Mouse (Mus musculus): ENCODE results near the gene Cdh4.

The Cdh4 gene

DNA sequence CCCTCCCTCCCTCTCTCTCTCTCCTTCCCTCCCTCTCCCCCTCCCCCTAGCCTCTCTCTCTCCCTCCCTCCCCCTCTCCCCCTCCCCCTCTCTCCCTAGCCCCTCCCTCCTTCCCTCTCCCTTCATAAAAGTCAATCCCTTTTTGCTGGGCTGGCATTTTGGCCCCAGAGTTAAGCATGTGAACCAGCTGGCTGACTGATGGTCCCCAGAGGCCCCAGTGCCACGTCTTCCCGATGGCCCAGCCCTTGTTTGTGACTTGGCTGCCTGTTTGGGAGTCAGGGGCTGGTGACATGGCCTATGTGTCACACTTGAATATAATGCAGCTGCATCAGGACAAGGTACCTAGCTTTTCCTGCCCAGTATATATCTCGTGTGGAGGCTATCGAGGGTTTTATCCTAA lies 96.3 kb downstream of the Cdh4 start:
- no peak for DNase-seq (ENCODE audit: low read depth)

DNA sequence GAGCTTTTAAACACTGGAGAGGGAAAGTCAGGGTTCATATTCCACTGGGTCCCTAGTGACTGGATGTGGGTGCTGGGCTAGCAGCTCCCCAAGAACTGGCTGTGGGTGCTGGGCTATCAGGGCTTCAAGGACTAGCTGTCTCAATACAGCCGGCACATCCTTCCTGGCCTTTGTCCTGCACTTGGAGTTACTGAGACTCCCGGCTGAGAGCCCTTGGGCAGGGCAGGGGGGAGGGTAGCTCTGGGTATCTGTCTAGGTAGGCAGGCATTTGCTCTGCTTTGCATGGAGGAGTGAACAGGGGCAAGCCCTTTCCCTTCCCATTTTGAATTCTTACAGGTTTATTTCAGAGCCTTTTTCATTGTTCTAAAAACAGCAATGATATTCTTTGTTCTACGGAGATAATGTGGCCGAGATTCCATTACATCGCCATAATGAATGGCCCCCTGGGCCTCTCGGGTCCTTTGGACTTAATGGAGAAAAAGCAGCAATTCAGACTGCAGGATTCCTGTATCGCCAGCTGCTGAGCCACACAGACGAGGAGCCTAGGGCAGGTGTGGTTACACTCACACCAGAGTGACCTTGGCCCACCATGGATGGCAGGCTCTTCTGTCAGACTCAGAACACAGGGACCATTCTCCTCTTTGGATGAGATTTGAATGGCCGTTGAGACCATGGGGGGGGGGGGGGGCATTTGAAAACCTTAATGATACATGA lies 97.5 kb downstream of the Cdh4 start:
- DNase-seq (ENCODE audit: low read depth), result no peak

DNA sequence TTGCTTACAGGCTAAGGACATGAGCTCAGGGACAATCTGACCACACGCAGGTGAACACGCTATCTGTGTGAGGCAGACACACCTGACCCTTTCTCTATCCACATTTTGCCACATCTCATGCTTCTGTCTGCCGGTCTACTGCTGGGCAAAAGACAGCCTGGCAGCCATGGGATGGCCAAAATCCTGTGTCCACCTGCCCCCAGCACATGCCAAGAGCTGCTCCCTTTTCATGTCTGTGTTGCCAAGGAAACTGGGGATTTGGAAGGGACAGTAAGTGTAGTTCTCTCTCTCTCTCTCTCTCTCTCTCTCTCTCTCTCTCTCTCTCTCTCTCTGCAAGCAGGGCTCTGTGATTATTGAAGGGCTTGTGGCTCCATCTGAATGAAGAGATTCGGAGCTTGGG lies 98.9 kb downstream of the Cdh4 start:
- no peak for DNase-seq (ENCODE audit: low read depth)

- DNase-seq (ENCODE audit: low read depth), result no peak
Measured at GRCm38 (mm10) chr2:179547627-179548026, 105.4 kb downstream of the Cdh4 start.

DNA sequence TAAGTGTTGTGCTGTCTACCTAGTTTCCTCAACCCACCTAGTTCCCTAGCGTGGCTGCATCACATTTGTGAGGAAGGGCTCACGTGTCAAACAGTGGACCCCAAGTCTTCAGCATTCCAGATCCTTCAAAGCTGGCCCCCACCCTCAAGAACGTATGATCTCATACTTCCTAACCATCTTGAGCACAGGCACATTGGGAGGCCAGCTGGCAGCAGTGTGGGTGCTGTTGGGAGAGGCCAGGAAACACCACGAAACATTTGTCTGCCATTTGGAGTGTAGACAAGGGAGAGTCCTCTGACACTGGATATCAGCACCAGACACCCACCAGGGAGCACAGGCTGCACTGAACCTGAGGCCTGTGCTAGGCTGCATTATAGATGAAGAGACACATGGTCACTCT lies 113.7 kb downstream of the Cdh4 start:
- no peak for DNase-seq (ENCODE audit: low read depth)

GRCm38 (mm10) chr2:179562350-179562749 lies 120.1 kb downstream of the Cdh4 start:
- DNase-seq (ENCODE audit: low read depth), result no peak

DNA sequence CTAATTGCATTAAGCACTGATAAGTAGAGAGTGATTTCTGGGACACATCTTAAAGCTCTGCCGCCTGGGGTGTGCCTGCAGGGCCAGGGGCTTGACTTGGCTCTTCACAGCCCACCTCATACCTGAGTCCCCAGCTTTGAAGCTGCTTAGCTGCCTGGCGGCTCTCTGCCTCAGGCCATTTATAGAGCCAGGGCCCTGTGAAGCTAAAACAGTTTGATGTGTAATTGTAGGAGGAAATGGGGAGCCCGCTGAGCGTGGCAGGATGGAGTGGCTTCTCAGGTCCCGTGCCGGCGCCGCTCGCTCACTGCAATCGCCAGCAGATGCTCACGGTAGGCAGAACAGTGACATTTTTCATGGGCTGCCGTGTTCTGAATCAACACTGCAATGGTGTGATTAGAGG lies 123.4 kb downstream of the Cdh4 start:
- DNase-seq (ENCODE audit: low read depth), result no peak

- DNase-seq (ENCODE audit: low read depth), result no peak
Measured at GRCm38 (mm10) chr2:179567886-179568285, 125.7 kb downstream of the Cdh4 start.

DNA sequence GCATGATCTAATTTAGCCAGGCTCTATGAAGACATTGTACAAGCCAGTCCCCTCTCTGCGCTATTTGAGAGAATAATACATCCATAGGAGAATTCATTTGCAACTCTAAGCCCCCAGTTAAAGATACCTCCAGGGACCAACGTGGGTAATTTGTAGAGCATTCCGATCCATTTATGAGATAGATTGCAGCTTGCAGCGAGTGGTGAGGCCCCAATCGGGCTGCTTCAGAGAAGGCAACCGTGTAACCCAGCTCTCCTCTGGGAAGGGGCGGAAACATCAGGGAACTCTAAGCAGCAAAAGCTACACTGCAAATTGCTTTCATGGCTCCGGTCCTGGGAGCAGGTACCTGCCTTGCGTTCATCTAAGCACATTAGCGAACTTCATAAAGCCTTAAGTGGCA lies 126.9 kb downstream of the Cdh4 start:
- DNase-seq (ENCODE audit: low read depth), result no peak

GRCm38 (mm10) chr2:179571175-179571769 lies 129.0 kb downstream of the Cdh4 start:
- DNase-seq (ENCODE audit: low read depth), result no peak

DNA sequence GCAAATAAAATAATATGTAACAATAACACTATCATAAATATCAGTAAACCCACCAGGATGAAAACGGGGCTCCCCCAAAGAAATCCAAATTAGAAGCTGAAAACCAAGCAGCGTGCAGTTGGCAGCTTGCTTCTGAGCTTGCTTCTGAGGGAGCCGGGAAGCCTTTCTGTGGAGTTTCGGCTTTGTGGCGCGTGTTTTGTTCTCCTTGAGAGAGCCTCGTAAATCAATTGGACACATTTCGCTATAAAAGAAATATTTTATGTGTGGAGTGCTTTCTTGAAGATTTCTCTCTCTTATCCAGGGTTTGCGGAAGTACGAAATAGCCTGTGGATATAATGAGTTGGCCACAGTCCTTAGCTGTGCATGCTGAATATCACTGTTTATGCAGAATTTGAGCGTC lies 131.1 kb downstream of the Cdh4 start:
- DNase-seq (ENCODE audit: low read depth), result no peak

DNA sequence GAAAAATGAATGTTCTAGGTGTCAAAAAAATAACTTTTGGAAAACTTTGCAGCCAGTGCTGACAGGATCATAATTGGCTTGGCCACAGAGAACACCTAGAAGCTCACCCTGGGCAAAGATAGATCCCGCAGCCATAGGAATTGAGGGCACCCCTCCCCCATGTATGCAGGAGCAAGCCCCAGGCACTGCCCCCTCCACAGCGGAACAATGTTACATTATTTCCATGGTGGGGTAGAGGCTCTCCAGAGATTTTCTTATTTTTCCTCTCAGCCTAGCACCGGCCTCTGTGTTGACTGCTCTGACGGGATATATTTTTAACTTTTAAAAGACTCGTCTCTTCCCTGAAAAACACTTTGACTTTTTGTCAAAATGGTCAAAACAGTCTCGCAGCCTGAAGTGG lies 131.6 kb downstream of the Cdh4 start:
- DNase-seq (ENCODE audit: low read depth), result no peak

DNA sequence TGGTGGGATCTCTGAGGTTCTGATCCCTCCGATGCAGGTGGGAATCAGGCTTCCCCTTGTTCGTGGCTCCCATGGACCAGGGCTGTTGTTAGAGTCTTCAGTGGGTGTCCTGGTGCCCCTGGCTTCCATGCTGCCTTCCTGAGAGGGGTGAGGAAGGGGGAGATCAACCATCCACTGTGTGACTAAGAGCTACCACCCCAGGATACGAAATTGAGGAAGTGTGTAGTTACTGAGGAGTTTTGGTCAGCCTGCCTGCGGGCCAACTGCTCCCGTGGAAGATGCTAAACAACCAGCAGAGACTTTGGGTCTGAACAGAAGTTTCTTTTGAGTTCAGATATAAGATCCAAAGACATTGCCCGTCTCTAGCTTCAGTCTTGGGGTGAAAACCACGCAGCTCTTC lies 133.4 kb downstream of the Cdh4 start:
- no peak for DNase-seq (ENCODE audit: low read depth)

DNA sequence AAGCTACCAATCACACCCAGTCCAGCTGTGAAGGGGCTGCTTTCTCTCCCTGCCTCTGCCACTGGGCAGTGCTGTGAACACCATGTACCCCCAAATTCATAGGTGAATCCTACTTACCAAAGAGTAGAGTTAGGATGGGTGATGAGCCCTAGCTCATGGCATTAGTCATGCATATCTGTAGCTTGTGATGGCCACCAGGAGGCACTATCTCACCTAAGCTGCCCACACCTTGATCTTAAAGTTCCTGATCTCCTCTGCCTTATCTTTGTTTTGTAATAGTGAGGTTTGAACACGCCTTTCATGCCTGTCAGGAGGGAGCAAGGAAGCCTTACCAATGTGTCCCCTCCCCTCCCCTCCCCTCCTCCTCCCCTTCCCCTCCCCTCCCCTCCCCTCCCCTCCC lies 134.0 kb downstream of the Cdh4 start:
- DNase-seq (ENCODE audit: low read depth), result no peak

DNA sequence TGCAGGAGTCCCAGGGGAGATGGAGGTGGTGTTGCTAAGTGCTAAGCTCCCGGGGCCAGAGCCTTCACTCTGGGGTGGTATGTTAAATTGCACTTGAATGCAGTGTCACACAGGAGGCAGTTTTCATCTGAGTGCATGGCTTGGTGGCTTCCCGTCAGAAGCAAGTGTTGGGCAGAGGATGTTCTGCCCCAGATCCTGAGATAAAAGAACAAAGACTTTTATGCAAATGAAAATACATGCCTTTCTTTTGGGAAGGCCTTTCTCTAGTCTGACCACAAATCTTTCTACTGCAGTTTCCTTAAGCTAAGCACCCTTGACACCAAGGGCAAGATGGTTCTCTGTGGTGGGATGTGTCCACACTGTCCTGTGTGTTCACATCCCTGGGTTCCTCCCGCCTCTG lies 136.1 kb downstream of the Cdh4 start:
- DNase-seq (ENCODE audit: low read depth), result no peak

DNA sequence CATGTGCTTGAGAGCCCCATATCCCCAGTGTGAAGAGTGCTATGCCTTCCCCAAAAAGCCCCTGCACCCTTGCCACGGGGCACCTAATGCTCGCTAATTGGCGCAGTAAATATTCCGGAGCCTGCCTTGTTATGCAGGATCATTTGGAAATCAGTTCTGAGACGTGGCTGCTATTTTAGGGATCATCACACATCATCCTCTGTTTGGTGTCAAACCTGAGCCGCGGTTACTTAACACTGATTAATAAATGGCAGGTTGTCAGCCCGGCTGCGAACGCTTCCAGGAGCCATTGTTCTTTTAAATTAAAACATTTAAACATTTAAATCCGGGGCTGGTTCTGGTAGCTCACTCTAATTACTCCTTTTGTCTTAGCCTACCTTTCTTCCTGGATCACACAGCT lies 136.6 kb downstream of the Cdh4 start:
- DNase-seq (ENCODE audit: low read depth), result no peak

- DNase-seq (ENCODE audit: low read depth), result no peak
Measured at GRCm38 (mm10) chr2:179580415-179580814, 138.2 kb downstream of the Cdh4 start.

DNA sequence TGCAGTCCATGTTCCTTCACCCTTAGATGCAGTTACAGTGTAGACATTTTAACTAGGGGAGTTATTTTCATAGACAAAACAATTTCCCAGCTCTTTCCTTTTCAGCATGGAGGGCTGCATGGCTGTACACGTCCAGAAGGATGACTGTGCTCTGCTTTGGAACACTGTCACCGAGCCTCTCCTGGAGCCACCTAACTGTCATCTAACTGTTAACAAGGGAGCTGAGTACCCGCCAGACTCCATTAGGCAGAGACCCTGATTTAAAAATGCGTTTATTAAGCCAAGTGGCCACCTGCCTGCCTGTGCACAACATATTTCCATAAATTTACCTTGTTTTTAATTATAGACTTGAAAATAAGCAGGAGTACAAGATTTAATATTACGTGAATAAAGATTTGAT lies 138.8 kb downstream of the Cdh4 start:
- no peak for DNase-seq (ENCODE audit: low read depth)

DNA sequence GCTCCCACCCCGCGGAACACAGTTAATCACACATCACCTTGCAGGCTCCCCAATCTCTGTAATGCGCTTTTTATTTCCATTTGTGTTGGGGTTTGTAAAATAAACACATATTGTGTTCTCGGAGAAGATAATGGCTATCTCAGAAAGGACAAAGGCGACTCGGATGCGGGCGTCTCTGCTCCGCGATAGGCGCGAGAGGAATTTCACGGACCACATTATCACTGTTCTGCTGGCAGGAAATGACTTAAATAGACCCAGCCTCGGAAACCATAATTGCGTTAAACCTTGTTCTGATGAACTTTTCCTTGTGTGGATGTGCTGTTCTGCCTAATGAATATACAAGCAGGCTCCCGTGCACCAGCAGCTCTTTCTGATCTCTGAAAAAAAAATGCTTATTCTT lies 140.7 kb downstream of the Cdh4 start:
- no peak for DNase-seq (ENCODE audit: low read depth)

GRCm38 (mm10) chr2:179584672-179585071 lies 142.4 kb downstream of the Cdh4 start:
- DNase-seq (ENCODE audit: low read depth), result no peak

DNA sequence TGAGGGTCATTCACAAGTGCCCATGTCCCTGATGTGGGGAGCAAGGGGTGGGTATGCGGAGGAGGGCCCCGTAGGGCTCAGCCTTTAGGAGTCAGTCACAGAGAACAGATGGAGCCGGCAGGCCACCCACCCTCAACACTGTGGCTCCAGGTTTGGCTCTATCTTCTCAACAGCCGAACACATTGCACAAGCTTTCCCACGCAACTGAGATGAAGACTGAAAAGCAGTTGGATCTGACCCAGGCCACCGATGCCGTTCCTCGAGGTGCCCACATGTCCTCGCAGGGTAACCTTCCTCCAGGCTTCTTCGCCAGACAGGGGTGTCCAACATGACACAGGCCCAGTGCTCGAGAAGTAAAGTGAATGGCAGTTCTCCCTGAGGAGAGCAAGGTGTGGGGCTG lies 144.2 kb downstream of the Cdh4 start:
- no peak for DNase-seq (ENCODE audit: low read depth)

- DNase-seq (ENCODE audit: low read depth), result no peak
Measured at GRCm38 (mm10) chr2:179587069-179587468, 144.8 kb downstream of the Cdh4 start.

DNA sequence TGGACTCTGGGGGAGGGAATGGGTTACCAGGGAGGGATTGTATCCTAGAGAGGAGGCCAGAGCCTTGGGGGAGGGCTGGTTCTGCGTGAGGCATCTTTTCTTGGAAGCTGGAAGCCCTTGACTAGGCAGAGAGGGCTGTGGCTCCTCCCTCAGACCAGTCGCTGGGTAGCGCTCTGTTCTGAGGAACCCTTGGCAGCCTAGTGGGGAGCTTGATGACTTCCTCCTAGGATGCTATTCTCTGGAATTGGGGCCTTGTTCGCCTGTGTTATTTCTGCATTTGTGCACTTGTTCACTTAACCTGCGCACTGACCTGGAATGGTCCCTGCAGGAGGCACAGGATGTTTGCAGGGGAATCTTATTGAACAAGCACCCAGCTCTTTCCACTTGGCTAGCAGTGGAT lies 149.4 kb downstream of the Cdh4 start:
- no peak for DNase-seq (ENCODE audit: low read depth)

GRCm38 (mm10) chr2:179595013-179595412 lies 152.8 kb downstream of the Cdh4 start:
- DNase-seq (ENCODE audit: low read depth), result no peak

All from c-Kit-positive CD71-negative TER-119-negative erythroid progenitor cells, embryonic 14.5 days (primary cell).